Mouse (Mus musculus) liver, postnatal 0 days (tissue): ENCODE measurements at regions not wholly inside any gene's neighbourhood (a gene's known extent, or its start where the extent isn't known, plus 50 kb on each side); places are given as distances from the start of the nearest gene placed in this dataset.

ENCODE experiments used
- CTCF ChIP-seq: sonication (generic); IDR thresholded peaks from 2 replicates; pipeline ENCODE4 v1.5.1; 2016; ENCODE audit warnings: antibody characterized with exemption, low read depth
- EP300 ChIP-seq: IDR thresholded peaks from 2 replicates; pipeline ENCODE4 v1.6.1; 2016; ENCODE audit warnings: antibody characterized with exemption, low read depth, mild to moderate bottlenecking

GRCm38 (mm10) chr14:24874426-24875155, 387.7 kb downstream of the Rps24 start:
- TF ChIP-seq CTCF: no peak
- TF ChIP-seq EP300: no peak
